Mouse (Mus musculus): Measurements from ENCODE around the gene Baiap2. TPM values are rescaled to one million over a fixed set of nuclear protein-coding genes. Genes with fewer than 3 reads are reported as not detected.
A peak's percentile ranks its signal among the peaks of the same experiment; 100 is the strongest.

Gene Baiap2
- polyA plus RNA-seq, 1 experiment from 2014 or later = 18.2 TPM

GRCm38 (mm10) chr11:120028319-120029092 lies 85.9 kb downstream of the Baiap2 start:
- peaks cover 5% of the 10 kb centered on the region; the same call in 1 of the 2 replicates for H3K4me1 ChIP-seq (ENCODE audit: control insufficient read depth, insufficient read depth, low read length)
- no peaks in the 10 kb centered on the region for H3K9me3 ChIP-seq (ENCODE audit: control insufficient read depth, low read length)
- no peaks in the 10 kb centered on the region for H3K27me3 ChIP-seq (ENCODE audit: control insufficient read depth, insufficient read depth, low read length)
- no peaks in the 10 kb centered on the region for H3K36me3 ChIP-seq (ENCODE audit: control insufficient read depth, insufficient read depth, low read length)
- H3K9ac ChIP-seq (ENCODE audit: low read depth, low read length) = no peak overlapping the region
- WGBS = 60% methylated on average over 18 of the region's 18 CpGs
- ATAC-seq (ENCODE audit: low FRiP score, low TSS enrichment) = peak; percentile 72; the same call in 1 of the 2 replicates
- no peak overlapping the region for H3K4me3 ChIP-seq (ENCODE audit: low read length)
- H3K4me2 ChIP-seq (replicated peaks; ENCODE audit: low read depth, low read length) = no peak overlapping the region
- H3K27ac ChIP-seq (ENCODE audit: low read depth, low read length) = peak overlapping the region; percentile 55; the same call in 1 of the 2 replicates

- no peak overlapping the region for H3K27ac ChIP-seq (ENCODE audit: low read depth, low read length)
- no peaks in the 10 kb centered on the region for H3K36me3 ChIP-seq (ENCODE audit: control insufficient read depth, insufficient read depth, low read length)
- no peak overlapping the region for H3K4me2 ChIP-seq (replicated peaks; ENCODE audit: low read depth, low read length)
- H3K9ac ChIP-seq (ENCODE audit: low read depth, low read length) = 0 out of 2 replicates have a peak overlapping the region, but pooled peaks have one; percentile 2
- 45% methylated on average over 9 of the region's 9 CpGs for WGBS
- peaks cover 5% of the 10 kb centered on the region; the same call in 1 of the 2 replicates for H3K4me1 ChIP-seq (ENCODE audit: control insufficient read depth, insufficient read depth, low read length)
- H3K9me3 ChIP-seq (ENCODE audit: control insufficient read depth, low read length) = no peaks in the 10 kb centered on the region
- no peak overlapping the region for H3K4me3 ChIP-seq (ENCODE audit: low read length)
- 0 out of 2 replicates have a peak, but pooled peaks have one; percentile 32 for ATAC-seq (ENCODE audit: low FRiP score, low TSS enrichment)
- no peaks in the 10 kb centered on the region for H3K27me3 ChIP-seq (ENCODE audit: control insufficient read depth, insufficient read depth, low read length)
Measured at GRCm38 (mm10) chr11:120029431-120030144, 87.0 kb downstream of the Baiap2 start.

- H3K4me1 ChIP-seq (ENCODE audit: control insufficient read depth, insufficient read depth, low read length) = peaks cover 5% of the 10 kb centered on the region; the same call in 1 of the 2 replicates
- WGBS = 44% methylated on average over 10 of the region's 10 CpGs
- no peak overlapping the region for H3K27ac ChIP-seq (ENCODE audit: low read depth, low read length)
Measured at GRCm38 (mm10) chr11:120030145-120030901, 87.8 kb downstream of the Baiap2 start.

GRCm38 (mm10) chr11:120032052-120032451 lies 89.5 kb downstream of the Baiap2 start:
- no peak overlapping the region for H3K27ac ChIP-seq (ENCODE audit: low read depth, low read length)
- H3K9ac ChIP-seq (ENCODE audit: low read depth, low read length) = no peak overlapping the region
- 65% methylated on average over 8 of the region's 8 CpGs for whole genome bisulfite sequencing
- H3K4me1 ChIP-seq (ENCODE audit: control insufficient read depth, insufficient read depth, low read length) = peaks cover 5% of the 10 kb centered on the region; the same call in 1 of the 2 replicates
- no peak overlapping the region for H3K4me3 ChIP-seq (ENCODE audit: low read length)
- no peaks in the 10 kb centered on the region for H3K9me3 ChIP-seq (ENCODE audit: control insufficient read depth, low read length)
- H3K27me3 ChIP-seq (ENCODE audit: control insufficient read depth, insufficient read depth, low read length) = no peaks in the 10 kb centered on the region
- no peaks in the 10 kb centered on the region for H3K36me3 ChIP-seq (ENCODE audit: control insufficient read depth, insufficient read depth, low read length)
- no peak for ATAC-seq (ENCODE audit: low FRiP score, low TSS enrichment)
- no peak overlapping the region for H3K4me2 ChIP-seq (replicated peaks; ENCODE audit: low read depth, low read length)

More at GRCm38 (mm10) chr11:120030145-120030901, 87.8 kb downstream of the Baiap2 start:
- Histone ChIP-seq H3K36me3 (ENCODE audit: control insufficient read depth, insufficient read depth, low read length) (no peaks in the 10 kb centered on the region), H3K4me2 (replicated peaks; ENCODE audit: low read depth, low read length) (no peak overlapping the region), H3K27me3 (ENCODE audit: control insufficient read depth, insufficient read depth, low read length) (no peaks in the 10 kb centered on the region), H3K4me3 (ENCODE audit: low read length) (no peak overlapping the region), H3K9me3 (ENCODE audit: control insufficient read depth, low read length) (no peaks in the 10 kb centered on the region), H3K9ac (ENCODE audit: low read depth, low read length) (0 out of 2 replicates have a peak overlapping the region, but pooled peaks have one; percentile 2)
- ATAC-seq (ENCODE audit: low FRiP score, low TSS enrichment) = peak; percentile 44; the same call in 1 of the 2 replicates

GRCm38 (mm10) chr11:120033473-120033872 lies 90.9 kb downstream of the Baiap2 start:
- Histone ChIP-seq H3K36me3 (ENCODE audit: control insufficient read depth, insufficient read depth, low read length) (no peaks in the 10 kb centered on the region), H3K9ac (ENCODE audit: low read depth, low read length) (no peak overlapping the region), H3K4me1 (ENCODE audit: control insufficient read depth, insufficient read depth, low read length) (peaks cover 5% of the 10 kb centered on the region; the same call in 1 of the 2 replicates), H3K4me3 (ENCODE audit: low read length) (no peak overlapping the region), H3K27ac (ENCODE audit: low read depth, low read length) (no peak overlapping the region), H3K9me3 (ENCODE audit: control insufficient read depth, low read length) (no peaks in the 10 kb centered on the region), H3K27me3 (ENCODE audit: control insufficient read depth, insufficient read depth, low read length) (no peaks in the 10 kb centered on the region), H3K4me2 (replicated peaks; ENCODE audit: low read depth, low read length) (no peak overlapping the region)
- ATAC-seq (ENCODE audit: low FRiP score, low TSS enrichment) = no peak
- WGBS = 81% methylated on average over 3 of the region's 3 CpGs

- no peak overlapping the region for H3K4me2 ChIP-seq (replicated peaks; ENCODE audit: low read depth, low read length)
- ATAC-seq (ENCODE audit: low FRiP score, low TSS enrichment) = no peak
- no peak overlapping the region for H3K9ac ChIP-seq (ENCODE audit: low read depth, low read length)
- no peaks in the 10 kb centered on the region for H3K9me3 ChIP-seq (ENCODE audit: control insufficient read depth, low read length)
- 31% methylated on average over 3 of the region's 3 CpGs for WGBS
- H3K27me3 ChIP-seq (ENCODE audit: control insufficient read depth, insufficient read depth, low read length) = no peaks in the 10 kb centered on the region
- peaks cover 5% of the 10 kb centered on the region; the same call in 1 of the 2 replicates for H3K4me1 ChIP-seq (ENCODE audit: control insufficient read depth, insufficient read depth, low read length)
- no peak overlapping the region for H3K4me3 ChIP-seq (ENCODE audit: low read length)
- H3K27ac ChIP-seq (ENCODE audit: low read depth, low read length) = no peak overlapping the region
- no peaks in the 10 kb centered on the region for H3K36me3 ChIP-seq (ENCODE audit: control insufficient read depth, insufficient read depth, low read length)
Measured at GRCm38 (mm10) chr11:120034306-120034705, 91.7 kb downstream of the Baiap2 start.

GRCm38 (mm10) chr11:120034762-120035161 lies 92.2 kb downstream of the Baiap2 start:
- no peak overlapping the region for H3K4me2 ChIP-seq (replicated peaks; ENCODE audit: low read depth, low read length)
- no peaks in the 10 kb centered on the region for H3K9me3 ChIP-seq (ENCODE audit: control insufficient read depth, low read length)
- no peak for ATAC-seq (ENCODE audit: low FRiP score, low TSS enrichment)
- H3K4me1 ChIP-seq (ENCODE audit: control insufficient read depth, insufficient read depth, low read length) = peaks cover 3% of the 10 kb centered on the region; the same call in 1 of the 2 replicates
- no peak overlapping the region for H3K27ac ChIP-seq (ENCODE audit: low read depth, low read length)
- H3K9ac ChIP-seq (ENCODE audit: low read depth, low read length) = no peak overlapping the region
- WGBS = 32% methylated on average over 5 of the region's 5 CpGs
- H3K36me3 ChIP-seq (ENCODE audit: control insufficient read depth, insufficient read depth, low read length) = no peaks in the 10 kb centered on the region
- H3K27me3 ChIP-seq (ENCODE audit: control insufficient read depth, insufficient read depth, low read length) = no peaks in the 10 kb centered on the region
- no peak overlapping the region for H3K4me3 ChIP-seq (ENCODE audit: low read length)

GRCm38 (mm10) chr11:120039581-120039980 lies 97.0 kb downstream of the Baiap2 start:
- ATAC-seq (ENCODE audit: low FRiP score, low TSS enrichment) = no peak
- Histone ChIP-seq H3K4me2 (replicated peaks; ENCODE audit: low read depth, low read length) (no peak overlapping the region), H3K36me3 (ENCODE audit: control insufficient read depth, insufficient read depth, low read length) (no peaks in the 10 kb centered on the region), H3K27me3 (ENCODE audit: control insufficient read depth, insufficient read depth, low read length) (no peaks in the 10 kb centered on the region), H3K4me1 (ENCODE audit: control insufficient read depth, insufficient read depth, low read length) (no peaks in the 10 kb centered on the region), H3K9ac (ENCODE audit: low read depth, low read length) (no peak overlapping the region), H3K27ac (ENCODE audit: low read depth, low read length) (peak overlapping the region; percentile 42; the same call in 1 of the 2 replicates), H3K9me3 (ENCODE audit: control insufficient read depth, low read length) (no peaks in the 10 kb centered on the region), H3K4me3 (ENCODE audit: low read length) (no peak overlapping the region)
- WGBS = 32% methylated on average over 4 of the region's 4 CpGs

Data from kidney, embryonic 14.5 days (tissue).